Mouse (Mus musculus): Measurements from ENCODE around the gene Plxnd1. TPM values are rescaled to one million over a fixed set of nuclear protein-coding genes. Genes with fewer than 3 reads are reported as not detected.

The Plxnd1 gene
- polyA plus RNA-seq, 1 experiment = 66.1 TPM

GRCm38 (mm10) chr6:115990479-115990878 lies 4.3 kb downstream of the Plxnd1 start:
- no peak for DNase-seq (ENCODE audit: low read depth in 1 of 2, low spot score in 2 of 2)
- Histone ChIP-seq H3K4me1 (ENCODE audit: control insufficient read depth, insufficient read depth, insufficient read length) (peaks cover 46% of the 10 kb centered on the region), H3K36me3 (ENCODE audit: control insufficient read depth, insufficient read depth, low read length) (no peaks in the 10 kb centered on the region), H3K27ac (ENCODE audit: insufficient read depth, low read length) (no peak overlapping the region), H3K27me3 (ENCODE audit: control insufficient read depth, insufficient read depth, low read length) (peaks cover 11% of the 10 kb centered on the region), H3K4me3 (ENCODE audit: extremely low read depth, insufficient read depth, insufficient read length) (no peak overlapping the region)
- no peak for TF ChIP-seq POLR2A (IDR thresholded peaks at IDR 0.05; ENCODE audit: low read depth, low read length)
- TF ChIP-seq CTCF (IDR thresholded peaks at IDR 0.05; ENCODE audit: extremely low read depth, insufficient read depth, insufficient read length, insufficient replicate concordance) = no peak
- WGBS = 74% methylated on average over 9 of the region's 9 CpGs

GRCm38 (mm10) chr6:115990056-115990455 lies 4.7 kb downstream of the Plxnd1 start:
- 64% methylated on average over 3 of the region's 3 CpGs for WGBS
- peaks cover 11% of the 10 kb centered on the region for H3K27me3 ChIP-seq (ENCODE audit: control insufficient read depth, insufficient read depth, low read length)
- no peak for DNase-seq (ENCODE audit: low read depth in 1 of 2, low spot score in 2 of 2)

GRCm38 (mm10) chr6:115989607-115990006 lies 5.2 kb downstream of the Plxnd1 start:
- Histone ChIP-seq H3K4me1 (ENCODE audit: control insufficient read depth, insufficient read depth, insufficient read length) (peaks cover 46% of the 10 kb centered on the region), H3K36me3 (ENCODE audit: control insufficient read depth, insufficient read depth, low read length) (no peaks in the 10 kb centered on the region), H3K27me3 (ENCODE audit: control insufficient read depth, insufficient read depth, low read length) (peaks cover 11% of the 10 kb centered on the region), H3K27ac (ENCODE audit: insufficient read depth, low read length) (0 out of 2 replicates have a peak overlapping the region, but pooled peaks have one; percentile 7), H3K4me3 (ENCODE audit: extremely low read depth, insufficient read depth, insufficient read length) (no peak overlapping the region)
- 21% methylated on average over 4 of the region's 4 CpGs for WGBS
- DNase-seq (ENCODE audit: low read depth in 1 of 2, low spot score in 2 of 2) = no peak
- TF ChIP-seq CTCF (IDR thresholded peaks at IDR 0.05; ENCODE audit: extremely low read depth, insufficient read depth, insufficient read length, insufficient replicate concordance) (no peak), POLR2A (IDR thresholded peaks at IDR 0.05; ENCODE audit: low read depth, low read length) (no peak)

More at GRCm38 (mm10) chr6:115990056-115990455, 4.7 kb downstream of the Plxnd1 start:
- Histone ChIP-seq H3K4me3 (ENCODE audit: extremely low read depth, insufficient read depth, insufficient read length) (no peak overlapping the region), H3K36me3 (ENCODE audit: control insufficient read depth, insufficient read depth, low read length) (no peaks in the 10 kb centered on the region), H3K27ac (ENCODE audit: insufficient read depth, low read length) (0 out of 2 replicates have a peak overlapping the region, but pooled peaks have one; percentile 7), H3K4me1 (ENCODE audit: control insufficient read depth, insufficient read depth, insufficient read length) (peaks cover 46% of the 10 kb centered on the region)
- TF ChIP-seq CTCF (IDR thresholded peaks at IDR 0.05; ENCODE audit: extremely low read depth, insufficient read depth, insufficient read length, insufficient replicate concordance) (no peak), POLR2A (IDR thresholded peaks at IDR 0.05; ENCODE audit: low read depth, low read length) (no peak)

GRCm38 (mm10) chr6:115989032-115989431 lies 5.8 kb downstream of the Plxnd1 start:
- H3K4me3 ChIP-seq (ENCODE audit: extremely low read depth, insufficient read depth, insufficient read length) = no peak overlapping the region
- 35% methylated on average over 5 of the region's 5 CpGs for WGBS
- no peaks in the 10 kb centered on the region for H3K36me3 ChIP-seq (ENCODE audit: control insufficient read depth, insufficient read depth, low read length)
- H3K27me3 ChIP-seq (ENCODE audit: control insufficient read depth, insufficient read depth, low read length) = peaks cover 7% of the 10 kb centered on the region
- TF ChIP-seq CTCF (IDR thresholded peaks at IDR 0.05; ENCODE audit: extremely low read depth, insufficient read depth, insufficient read length, insufficient replicate concordance) (no peak), POLR2A (IDR thresholded peaks at IDR 0.05; ENCODE audit: low read depth, low read length) (no peak)
- H3K4me1 ChIP-seq (ENCODE audit: control insufficient read depth, insufficient read depth, insufficient read length) = peaks cover 41% of the 10 kb centered on the region
- no peak for DNase-seq (ENCODE audit: low read depth in 1 of 2, low spot score in 2 of 2)
- 0 out of 2 replicates have a peak overlapping the region, but pooled peaks have one; percentile 1 for H3K27ac ChIP-seq (ENCODE audit: insufficient read depth, low read length)

GRCm38 (mm10) chr6:115987096-115987747 lies 7.6 kb downstream of the Plxnd1 start:
- peaks cover 33% of the 10 kb centered on the region; the same call in 1 of the 2 replicates for H3K4me1 ChIP-seq (ENCODE audit: control insufficient read depth, insufficient read depth, insufficient read length)
- no peaks in the 10 kb centered on the region for H3K27me3 ChIP-seq (ENCODE audit: control insufficient read depth, insufficient read depth, low read length)
- peak overlapping the region; percentile 44; the same call in 1 of the 2 replicates for H3K27ac ChIP-seq (ENCODE audit: insufficient read depth, low read length)
- H3K36me3 ChIP-seq (ENCODE audit: control insufficient read depth, insufficient read depth, low read length) = no peaks in the 10 kb centered on the region
- WGBS = 33% methylated on average over 9 of the region's 9 CpGs
- no peak for DNase-seq (ENCODE audit: low read depth in 1 of 2, low spot score in 2 of 2)
- H3K4me3 ChIP-seq (ENCODE audit: extremely low read depth, insufficient read depth, insufficient read length) = no peak overlapping the region
- TF ChIP-seq CTCF (IDR thresholded peaks at IDR 0.05; ENCODE audit: extremely low read depth, insufficient read depth, insufficient read length, insufficient replicate concordance) (no peak), POLR2A (IDR thresholded peaks at IDR 0.05; ENCODE audit: low read depth, low read length) (no peak)

GRCm38 (mm10) chr6:115986472-115987095 lies 8.2 kb downstream of the Plxnd1 start:
- H3K36me3 ChIP-seq (ENCODE audit: control insufficient read depth, insufficient read depth, low read length) = no peaks in the 10 kb centered on the region
- DNase-seq (ENCODE audit: low read depth in 1 of 2, low spot score in 2 of 2) = no peak
- WGBS = 48% methylated on average over 12 of the region's 12 CpGs
- H3K4me3 ChIP-seq (ENCODE audit: extremely low read depth, insufficient read depth, insufficient read length) = no peak overlapping the region
- no peaks in the 10 kb centered on the region for H3K27me3 ChIP-seq (ENCODE audit: control insufficient read depth, insufficient read depth, low read length)
- TF ChIP-seq CTCF (IDR thresholded peaks at IDR 0.05; ENCODE audit: extremely low read depth, insufficient read depth, insufficient read length, insufficient replicate concordance) = no peak
- no peak for TF ChIP-seq POLR2A (IDR thresholded peaks at IDR 0.05; ENCODE audit: low read depth, low read length)
- H3K4me1 ChIP-seq (ENCODE audit: control insufficient read depth, insufficient read depth, insufficient read length) = peaks cover 33% of the 10 kb centered on the region; the same call in 1 of the 2 replicates
- peak overlapping the region; percentile 44; the same call in 1 of the 2 replicates for H3K27ac ChIP-seq (ENCODE audit: insufficient read depth, low read length)
